Mouse (Mus musculus): Measurements from ENCODE around the gene Tpgs1.
"Not testable (repeated sequence)": the region's sequence is repeated elsewhere in the genome, so short reads cannot be mapped to it uniquely, and the experiment has no call there.

The Tpgs1 gene

DNA sequence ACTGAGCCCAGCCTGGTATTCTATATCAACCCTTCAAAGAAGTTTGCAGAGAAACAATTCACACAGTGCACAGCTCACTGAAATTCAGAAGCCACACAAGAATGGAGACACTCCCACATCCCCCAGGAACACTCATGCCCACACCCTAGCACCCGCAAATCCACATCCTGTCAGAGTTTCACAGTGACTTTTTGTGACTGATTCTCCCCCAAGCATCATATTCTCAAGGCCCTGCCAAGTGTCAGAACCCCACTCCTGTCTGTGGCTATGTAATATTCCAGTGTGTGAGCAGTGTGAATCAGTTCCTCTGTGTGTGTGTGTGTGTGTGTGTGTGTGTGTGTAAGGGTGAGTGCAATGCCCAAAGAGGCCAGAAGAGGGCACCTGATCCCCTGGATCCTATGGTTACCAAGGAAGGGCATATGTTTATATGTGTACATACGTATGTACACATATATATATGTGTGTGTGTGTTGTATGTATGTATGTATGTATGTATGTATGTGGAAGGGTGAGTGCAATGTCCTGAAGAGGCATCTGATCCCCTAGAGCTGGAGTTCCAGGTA, 22.9 kb downstream of the Tpgs1 start:
- DNase-seq (ENCODE audit: low spot score in 2 of 2): no peak

DNA sequence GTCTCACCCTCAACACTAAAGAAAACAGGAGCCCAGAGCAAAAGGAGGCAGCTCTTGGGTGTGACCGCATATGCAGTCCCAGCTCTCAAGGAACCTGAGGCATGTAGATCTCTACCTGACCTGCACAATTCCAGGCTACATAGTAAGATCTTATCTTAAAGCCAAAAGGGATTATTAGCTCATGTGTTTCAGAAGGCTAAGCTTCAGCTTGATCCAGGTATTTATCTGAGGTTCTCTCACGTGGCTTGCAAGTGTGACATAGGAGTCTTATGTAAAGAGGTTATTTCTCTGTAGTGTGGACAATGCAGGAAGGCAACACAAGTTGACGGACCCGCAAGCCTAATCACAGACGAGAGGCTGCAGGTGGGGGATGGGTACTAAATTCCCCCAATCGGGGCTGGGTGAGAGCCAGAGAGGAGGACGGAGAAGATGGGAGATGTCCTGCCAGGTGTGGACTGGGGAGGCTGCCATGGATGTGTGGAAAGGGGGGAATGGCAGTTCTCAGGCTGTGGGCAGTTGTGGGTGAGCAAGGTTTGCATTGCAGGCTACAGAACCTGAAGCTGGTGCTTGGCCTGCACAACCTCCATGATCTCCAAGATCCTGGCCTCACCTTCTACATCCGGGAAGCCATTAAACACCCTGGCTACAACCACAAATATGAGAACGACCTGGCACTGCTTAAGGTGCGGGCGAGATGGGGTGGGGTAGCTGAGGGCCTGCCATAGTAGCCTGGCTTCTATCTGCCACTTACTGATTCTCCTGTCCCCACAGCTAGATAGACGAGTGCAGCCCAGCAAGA, 24.6 kb downstream of the Tpgs1 start:
- DNase-seq (ENCODE audit: low spot score in 2 of 2): no peak

DNA sequence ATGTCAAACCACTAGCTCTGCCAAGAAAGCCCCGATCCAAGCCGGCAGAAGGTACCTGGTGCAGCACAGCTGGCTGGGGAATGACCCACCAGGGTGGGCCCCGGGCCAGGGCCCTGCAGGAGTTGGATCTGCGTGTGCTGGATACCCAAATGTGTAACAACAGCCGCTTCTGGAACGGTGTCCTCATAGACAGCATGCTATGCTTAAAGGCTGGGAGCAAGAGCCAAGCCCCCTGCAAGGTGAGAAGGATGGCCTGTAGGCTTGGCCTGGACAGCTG, 25.1 kb downstream of the Tpgs1 start:
- no peak for DNase-seq (ENCODE audit: low spot score in 2 of 2)

DNA sequence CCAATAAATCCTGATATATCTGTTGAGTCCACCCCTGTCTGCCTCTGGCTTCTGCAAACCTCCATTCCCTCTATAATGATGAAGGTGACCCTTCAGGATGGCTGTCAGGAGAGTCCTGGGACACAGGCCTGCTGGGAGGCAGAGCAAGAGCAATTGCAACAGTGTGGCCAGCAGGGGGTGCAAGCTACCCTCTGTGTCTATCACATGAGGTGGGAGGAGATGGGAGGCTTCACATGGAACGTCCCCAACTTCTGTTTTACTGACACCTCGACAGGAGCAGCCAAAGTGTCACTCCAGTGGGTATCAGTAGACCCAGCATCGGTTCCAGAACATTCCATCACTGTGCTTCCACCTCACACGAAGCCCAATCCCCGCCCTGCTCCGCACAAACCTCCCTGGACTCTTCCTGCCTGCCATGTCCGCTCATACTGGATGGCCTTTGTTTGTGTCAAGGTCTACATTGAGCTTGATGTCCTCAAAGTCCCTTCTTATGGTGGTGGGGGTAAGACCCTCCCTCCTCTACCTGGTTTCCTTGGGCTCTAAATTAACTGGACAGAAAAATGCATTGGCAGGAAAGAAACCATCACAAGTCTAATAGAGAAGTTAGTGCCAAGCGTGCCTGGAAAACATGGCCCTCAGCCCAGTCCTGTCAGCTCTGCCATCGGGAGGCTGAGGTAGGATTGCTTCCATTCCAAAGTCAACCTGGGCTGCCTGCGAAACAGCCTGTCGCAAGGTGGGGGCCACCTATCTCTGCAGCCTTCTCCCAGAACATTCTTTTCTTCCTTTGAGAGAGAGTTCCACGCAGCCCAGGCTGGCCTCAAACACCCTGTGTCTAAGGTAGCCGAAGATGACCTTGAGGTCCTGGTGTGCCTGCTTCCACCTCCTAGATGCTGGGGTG, 26.3 kb downstream of the Tpgs1 start:
- DNase-seq (ENCODE audit: low spot score in 2 of 2): peak; percentile 45 to 84

DNA sequence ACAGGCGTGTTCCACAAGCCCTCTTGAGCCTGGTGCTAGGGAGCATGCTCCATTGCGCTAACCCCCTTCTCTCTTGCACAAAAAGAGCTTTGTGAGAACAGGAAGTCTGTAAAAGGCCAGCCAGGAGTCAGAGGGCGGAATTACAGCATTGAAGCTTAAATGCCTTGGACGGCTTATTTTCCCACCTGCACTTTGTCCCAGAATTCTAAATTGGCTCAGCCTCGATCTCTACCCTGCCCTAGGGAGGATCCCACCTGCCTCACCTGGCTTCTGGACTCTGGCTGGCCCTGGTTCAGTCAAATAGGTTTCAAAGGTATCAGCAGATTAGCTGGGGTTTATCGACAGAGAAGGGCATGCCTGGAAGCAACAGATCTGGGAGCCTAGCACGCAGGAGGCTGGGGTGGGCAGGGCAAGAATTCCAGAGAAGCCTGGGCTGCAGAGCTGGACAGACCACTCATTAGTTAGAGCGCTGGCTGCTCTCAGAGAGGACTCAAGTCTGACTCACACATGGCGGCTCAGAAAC, 27.0 kb downstream of the Tpgs1 start:
- DNase-seq (ENCODE audit: low spot score in 2 of 2): no peak

DNA sequence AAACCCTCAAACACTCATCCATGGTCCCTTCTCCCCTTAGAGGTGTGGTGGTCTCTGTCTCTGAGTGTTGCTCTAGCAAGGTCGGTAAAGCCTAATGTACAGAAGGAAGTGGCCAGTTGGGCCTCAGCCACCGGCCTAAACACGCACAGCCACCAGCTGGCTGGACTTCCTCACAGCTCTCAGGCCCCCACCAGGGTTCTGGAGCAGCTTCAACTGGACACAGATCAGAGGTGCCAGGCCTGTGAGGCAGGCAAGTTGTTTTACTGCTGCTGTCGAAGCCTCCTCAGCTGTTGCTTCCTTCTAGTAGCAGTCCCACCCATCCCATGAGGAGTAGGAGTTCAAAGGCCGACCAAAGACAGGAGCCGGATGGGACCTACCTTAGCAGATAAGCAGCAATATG, 28.7 kb downstream of the Tpgs1 start:
- DNase-seq (ENCODE audit: low spot score in 2 of 2): no peak

DNA sequence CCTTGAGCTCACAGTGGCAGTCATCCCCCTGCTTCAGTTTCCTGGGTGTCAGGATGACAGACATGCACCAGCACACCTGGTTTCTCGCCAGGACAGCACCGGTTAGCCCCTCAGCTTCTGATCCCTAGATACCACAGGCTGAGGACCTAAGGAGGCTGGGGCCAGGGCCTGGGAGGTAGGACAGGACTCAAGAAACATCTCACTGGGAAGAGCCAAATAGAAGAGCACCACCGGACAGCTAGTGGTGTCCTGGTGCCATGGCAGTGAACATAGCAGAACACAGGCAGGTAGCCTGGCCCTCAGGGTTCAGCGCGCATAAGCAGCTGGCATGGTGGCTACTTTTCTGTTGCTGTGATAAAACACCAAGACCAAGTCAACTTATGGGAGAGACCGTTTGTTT, 29.3 kb downstream of the Tpgs1 start:
- DNase-seq (ENCODE audit: low spot score in 2 of 2): no peak

DNA sequence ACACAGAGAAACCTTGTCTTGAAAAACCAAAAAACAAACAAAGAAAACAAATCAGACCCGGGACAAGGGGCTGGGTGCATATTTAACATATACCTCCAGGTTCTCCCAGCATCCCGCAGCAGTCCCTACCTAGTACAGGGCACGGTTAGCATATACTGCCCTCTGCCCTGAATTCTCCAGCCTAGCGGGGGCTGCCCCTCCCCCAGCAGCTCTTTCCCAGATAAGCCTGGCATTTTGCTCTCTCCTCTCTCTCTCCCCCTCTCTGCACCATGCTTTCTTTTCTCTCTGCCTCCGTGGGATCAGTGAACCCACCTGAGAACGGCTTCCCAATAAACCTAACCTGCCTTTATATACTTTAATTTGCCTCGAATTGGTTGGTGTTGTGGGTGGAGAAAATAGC, 31.5 kb downstream of the Tpgs1 start:
- no peak for DNase-seq (ENCODE audit: low spot score in 2 of 2)

DNA sequence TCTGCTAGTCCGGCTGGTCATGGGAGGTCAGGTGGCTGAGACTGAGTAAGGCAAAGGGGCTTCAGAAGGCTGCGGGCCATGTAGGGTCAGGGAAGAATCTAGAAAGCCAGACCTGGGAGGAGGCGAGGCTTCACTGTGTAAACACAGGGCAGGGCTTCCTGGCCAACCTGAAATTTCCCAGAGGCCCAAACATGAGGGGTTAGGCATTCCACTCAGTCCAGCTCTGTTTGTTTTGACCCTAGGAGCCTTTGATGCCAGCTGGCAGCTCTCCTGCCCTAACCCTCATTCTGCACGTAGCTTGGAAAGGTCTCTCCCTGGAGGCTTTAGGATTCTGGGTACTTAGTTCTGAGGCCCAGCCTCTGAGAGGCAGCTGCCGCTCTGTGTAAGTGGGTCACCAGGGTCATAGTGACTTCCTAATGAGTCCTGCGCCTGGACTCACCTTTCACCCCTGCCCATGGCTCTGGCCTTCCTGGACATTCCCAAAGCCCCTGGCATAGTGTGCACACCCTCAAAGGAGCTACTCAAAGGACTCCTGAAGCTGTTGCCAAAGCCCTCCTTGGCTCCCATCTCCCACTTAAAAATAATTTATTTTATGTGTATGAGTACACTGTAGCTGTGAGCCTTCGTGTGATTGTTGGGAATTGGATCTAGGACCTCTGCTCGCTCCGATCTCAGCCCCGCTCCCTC, 32.4 kb downstream of the Tpgs1 start:
- DNase-seq (ENCODE audit: low spot score in 2 of 2): no peak

DNA sequence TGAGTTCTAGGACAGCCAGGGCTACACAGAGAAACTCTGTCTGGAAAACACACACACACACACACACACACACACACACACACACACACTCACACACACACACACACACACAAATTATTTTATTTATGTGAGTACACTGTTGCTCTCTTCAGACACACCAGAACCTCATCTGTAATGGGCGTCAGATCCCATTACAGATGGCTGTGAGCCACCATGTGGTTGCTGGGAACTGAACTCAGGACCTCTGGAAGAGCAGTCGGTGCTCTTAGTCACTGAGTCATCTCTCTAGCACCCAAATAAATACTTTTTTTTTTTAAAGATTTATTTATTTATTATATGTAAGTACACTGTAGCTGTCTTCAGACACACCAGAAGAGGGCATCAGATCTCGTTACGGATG, 33.8 kb downstream of the Tpgs1 start:
- not testable (repeated sequence) for DNase-seq (ENCODE audit: low spot score in 2 of 2)

DNA sequence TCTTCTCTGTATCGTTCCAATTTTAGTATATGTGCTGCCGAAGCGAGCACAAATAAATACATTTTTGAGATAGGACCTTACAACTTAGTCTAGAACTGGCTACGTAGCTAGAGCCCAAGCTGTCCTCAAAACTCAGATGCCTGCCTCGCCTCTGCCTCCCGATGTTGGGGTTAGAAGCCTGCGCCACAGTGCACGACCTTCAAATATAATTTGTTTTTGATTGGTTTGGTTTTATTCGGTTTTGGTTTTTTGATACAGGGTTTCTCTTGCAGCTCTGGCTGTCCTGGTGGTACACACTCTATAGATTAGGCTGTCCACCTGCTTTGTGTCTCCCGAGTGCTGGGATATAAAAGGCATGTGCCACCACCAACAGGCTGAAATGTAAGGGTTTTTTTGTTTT, 34.4 kb downstream of the Tpgs1 start:
- no peak for DNase-seq (ENCODE audit: low spot score in 2 of 2)

DNA sequence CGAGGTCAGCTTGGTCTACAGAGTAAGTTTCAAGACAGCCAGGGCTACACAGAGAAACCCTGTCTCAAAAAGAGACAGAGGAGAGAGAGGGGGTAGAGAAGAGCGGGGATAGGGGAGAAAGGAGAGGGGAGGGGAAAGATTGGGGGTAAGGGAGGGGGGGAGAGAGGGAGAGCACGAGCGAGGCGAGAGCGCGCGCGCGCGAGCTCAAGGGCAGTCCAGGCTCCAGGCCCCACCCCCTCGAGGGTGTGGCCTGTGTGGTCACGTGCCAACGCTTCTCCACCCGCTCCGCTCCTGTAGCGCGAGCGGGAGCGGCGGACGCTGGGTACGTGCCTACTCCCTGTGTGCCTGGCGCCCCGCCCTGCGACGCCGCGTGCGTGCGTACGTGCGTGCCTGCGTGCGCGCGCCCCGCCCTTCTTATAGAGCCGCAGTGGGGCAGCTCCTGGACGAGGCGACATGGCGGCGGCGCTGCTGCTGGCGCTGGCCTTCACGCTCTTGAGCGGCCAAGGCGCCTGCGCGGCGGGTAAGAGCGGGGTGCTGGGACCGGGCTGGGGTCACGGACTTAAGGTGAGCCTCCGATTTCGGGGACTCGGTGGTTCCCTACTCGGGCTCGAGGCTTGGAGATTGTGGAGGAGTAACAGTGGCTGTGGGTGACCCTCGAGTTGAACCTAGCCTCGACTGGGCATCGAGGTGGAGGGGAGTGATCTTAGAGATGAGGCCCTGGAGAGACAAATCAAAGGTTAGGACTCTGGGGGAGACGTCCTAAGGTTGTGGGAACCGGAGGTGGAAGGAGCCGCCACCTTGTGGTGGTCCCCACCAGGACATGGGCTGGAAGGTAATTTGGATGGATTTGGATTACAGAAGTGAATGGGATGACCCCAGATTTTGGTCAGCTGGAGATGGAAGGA, 35.1 kb downstream of the Tpgs1 start, which contains the start of gene Bsg:
Gene Bsg (plus strand): TSS at position 427 of the 905 bp plus-strand sequence.
- DNase-seq (ENCODE audit: low spot score in 2 of 2): peak; percentile 96 to 97

DNA sequence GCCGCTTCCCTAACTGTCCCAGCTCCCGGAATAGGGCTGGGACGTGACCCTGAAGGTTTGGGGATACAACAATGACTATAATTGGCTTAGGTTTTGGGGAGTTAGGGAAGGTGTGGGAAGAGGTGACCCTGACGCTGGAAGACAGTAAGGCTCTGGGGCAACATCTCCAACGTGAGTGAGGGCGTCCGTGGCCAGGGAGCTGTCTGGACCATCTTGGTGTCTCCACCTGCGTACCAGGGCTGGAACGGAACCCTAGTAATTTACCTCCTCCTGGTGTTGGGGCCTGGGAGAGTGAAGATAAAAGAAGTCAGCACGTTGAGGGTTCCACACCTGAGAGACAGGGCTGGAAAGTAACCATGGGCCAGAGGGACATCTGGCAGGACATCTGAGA, 35.8 kb downstream of the Tpgs1 start:
- no peak for DNase-seq (ENCODE audit: low spot score in 2 of 2)

DNA sequence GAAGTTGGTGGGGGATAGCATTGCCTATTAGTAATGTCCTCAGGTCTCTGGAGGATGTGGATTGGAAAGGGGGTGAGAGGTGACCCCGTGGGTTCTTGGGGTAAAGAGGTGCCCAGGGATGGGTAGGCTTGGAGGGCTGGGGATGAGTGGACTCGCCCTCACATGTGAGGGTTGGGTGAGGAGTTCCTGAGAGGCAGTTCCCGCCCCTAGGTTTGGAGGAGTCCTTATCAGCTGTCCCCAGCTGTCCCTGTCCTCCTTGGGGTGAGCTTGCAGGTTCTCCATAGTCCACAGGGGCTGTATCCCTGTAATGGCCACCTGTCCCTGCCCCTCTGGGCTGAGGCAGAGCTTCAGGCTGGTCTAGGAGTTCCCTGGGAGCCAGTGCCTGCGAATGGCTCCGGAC, 36.8 kb downstream of the Tpgs1 start:
- DNase-seq (ENCODE audit: low spot score in 2 of 2): no peak

DNA sequence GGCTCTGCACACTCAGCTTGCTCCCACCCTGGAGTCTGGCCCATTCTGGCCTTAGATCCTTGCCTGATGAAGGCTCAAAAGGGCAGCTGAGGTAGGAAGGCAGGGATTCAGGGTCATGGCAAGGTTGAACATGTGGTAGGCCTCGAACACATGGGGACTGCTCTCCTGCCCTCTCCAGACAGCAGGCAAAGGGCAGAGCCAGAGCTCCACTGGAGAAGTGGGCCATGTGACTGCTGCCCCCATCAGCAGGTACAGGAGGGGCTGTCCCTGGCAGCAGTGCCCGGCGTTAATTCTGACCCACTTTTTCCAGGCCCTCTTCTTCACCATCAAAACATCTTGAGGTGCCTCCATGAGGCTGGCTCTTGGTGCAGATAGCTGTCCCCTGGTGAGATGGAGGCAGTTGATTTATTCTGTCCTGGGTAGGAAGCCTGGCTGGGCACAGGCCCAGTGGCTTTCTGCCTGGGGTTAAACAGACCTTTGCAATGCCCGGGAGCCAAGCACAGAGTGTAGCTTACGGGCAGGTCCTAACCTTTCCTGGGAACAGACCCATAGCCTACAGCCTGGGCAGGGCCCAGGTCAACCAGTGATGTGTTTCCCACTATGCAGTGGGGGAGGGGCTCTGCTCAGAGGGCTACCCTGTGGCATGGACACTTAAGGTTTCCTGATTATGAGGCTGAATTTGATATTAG, 37.4 kb downstream of the Tpgs1 start:
- DNase-seq (ENCODE audit: low spot score in 2 of 2): no peak

DNA sequence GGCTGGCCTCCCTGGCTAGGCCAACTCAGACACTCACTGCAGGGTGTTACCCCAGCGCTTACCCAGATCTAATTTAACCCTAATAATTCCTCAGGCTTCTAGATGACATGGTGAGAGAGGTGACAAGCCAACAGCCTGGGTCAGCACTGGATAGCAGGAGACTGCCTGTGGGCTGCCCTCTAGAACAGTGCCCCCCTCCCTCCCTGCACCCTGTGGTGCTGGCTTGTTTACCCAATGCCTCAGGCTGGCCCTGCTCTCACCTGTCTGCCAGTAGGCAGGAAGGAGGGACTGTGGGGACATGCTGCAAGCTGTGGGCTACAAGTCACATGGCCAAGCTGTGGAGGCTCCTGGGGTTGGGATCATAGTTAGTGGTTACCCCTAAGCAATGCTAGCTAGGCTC, 38.0 kb downstream of the Tpgs1 start:
- no peak for DNase-seq (ENCODE audit: low spot score in 2 of 2)

DNA sequence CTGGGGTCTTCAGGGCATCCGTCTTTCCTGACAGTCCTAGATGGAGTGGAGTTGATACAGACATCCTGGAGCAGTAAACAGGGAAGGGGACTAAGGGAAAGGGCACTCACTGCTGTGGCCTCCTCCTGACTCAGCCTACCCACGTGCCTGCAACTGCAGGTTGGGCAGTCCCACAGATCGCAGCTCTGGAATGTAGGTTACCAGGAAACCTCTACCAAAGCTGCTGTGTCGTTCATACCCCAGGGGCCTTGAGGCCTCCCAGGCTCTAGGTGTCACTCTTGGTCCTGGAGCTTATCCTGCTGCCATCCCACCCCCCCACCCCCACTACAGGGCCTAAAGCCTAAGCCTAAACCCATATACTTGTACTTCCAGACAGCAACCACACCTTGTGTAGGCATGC, 38.6 kb downstream of the Tpgs1 start:
- no peak for DNase-seq (ENCODE audit: low spot score in 2 of 2)

DNA sequence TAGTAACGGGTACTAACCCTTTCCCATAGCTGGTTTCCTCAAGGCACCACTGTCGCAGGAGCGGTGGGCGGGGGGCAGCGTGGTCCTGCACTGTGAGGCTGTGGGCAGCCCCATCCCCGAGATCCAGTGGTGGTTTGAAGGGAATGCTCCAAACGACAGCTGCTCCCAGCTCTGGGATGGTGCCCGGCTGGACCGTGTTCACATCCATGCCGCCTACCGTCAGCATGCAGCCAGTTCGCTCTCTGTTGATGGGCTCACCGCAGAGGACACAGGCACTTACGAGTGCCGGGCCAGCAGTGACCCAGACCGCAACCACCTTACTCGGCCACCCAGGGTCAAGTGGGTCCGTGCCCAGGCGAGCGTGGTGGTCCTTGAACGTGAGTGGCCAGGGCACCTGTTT, 39.5 kb downstream of the Tpgs1 start:
- no peak for DNase-seq (ENCODE audit: low spot score in 2 of 2)

DNA sequence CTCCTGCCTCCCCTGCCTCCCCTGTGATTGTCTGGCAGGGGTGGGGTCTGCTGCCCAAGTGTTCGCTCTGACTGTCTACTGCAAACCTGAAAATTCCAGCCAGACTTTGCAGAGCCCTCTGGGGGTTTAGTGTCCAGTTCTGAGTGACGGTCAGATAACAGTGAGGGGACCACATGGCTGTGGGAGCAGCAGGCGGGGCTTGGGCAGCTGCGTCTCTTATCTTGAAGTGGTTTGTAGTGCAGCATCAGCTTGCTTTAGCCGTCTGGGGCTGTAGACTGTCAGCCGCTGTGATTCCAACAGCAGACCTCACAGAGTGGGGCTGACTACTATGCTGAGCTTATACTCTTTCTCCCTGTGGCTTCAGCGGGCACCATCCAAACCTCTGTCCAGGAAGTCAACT, 40.1 kb downstream of the Tpgs1 start:
- no peak for DNase-seq (ENCODE audit: low spot score in 2 of 2)

DNA sequence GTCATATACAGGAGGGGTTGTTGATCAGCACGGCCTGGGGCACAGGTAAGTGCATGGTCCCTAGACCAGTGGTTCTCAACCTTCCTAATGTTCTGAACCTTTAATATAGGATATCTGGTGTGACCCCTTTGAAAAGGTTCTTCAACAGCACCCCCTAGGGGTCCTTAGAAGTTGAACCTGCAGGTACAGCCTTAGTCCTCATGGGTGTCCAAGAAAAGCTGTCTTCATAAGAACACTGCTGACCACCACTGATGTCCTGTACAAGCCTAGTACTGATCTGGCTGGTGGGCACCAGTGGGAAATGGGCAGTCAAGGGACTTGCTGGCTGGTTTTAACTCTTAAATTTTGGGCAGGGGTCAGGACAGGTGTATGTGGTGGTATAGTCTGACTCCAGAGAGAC, 42.9 kb downstream of the Tpgs1 start:
- DNase-seq (ENCODE audit: low spot score in 2 of 2): peak in 1 of 2 experiments; percentile 41
